Mouse (Mus musculus) common myeloid progenitor, adult 5-6 weeks (primary cell): ENCODE measurements around the gene Gm136. TPM values are rescaled to one million over a fixed set of nuclear protein-coding genes. Genes with fewer than 3 reads are reported as not detected.
"Not testable (repeated sequence)": the region's sequence is repeated elsewhere in the genome, so short reads cannot be mapped to it uniquely, and the experiment has no call there.

Experiments
- ATAC-seq: replicated peaks from 2 replicates; pipeline ENCODE4 v1.8.0; 2016; ENCODE audit warnings: low read depth, mild to moderate bottlenecking, moderate TSS enrichment, inconsistent platforms; ENCODE audit not compliant: poor library complexity, severe bottlenecking
- total RNA-seq: library from RNA; stranded (forward); fragments of 200-1000, 187-1606 nt; gene quantifications from 2 replicates; pipeline ENCODE4 v1.2.3, GENCODE M21; 2017

Gene Gm136
- total RNA-seq: not detected in 2 replicates

GRCm38 (mm10) chr4:34756163-34756562 is at the start of gene Gm136:
Gene Gm136, minus strand, starts transcription at chr4:34756263.
- no peak for ATAC-seq

- ATAC-seq: no peak
These were observed 45.3 kb upstream of the Gm136 start for GRCm38 (mm10) chr4:34801166-34802034.

DNA sequence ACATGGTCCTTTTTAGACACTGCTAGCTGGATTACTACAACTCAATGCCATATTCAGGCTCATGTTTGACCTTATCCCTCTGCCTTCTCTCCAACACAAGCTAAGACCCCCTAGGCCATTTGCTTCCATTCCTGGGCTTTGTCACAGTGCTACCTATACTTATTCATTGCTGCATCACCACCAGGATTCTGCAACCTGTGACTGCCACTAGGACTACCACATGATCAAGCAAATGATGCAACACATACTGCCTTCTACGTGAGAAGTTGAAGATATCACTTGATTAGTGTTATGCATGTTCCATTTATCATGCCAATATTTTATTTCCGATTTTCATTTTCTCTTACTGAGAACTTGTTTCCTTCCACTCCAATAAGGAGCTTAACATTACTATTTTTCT is 41.9 kb upstream of the Gm136 start:
- no peak for ATAC-seq

- no peak for ATAC-seq
These were observed 41.4 kb upstream of the Gm136 start for GRCm38 (mm10) chr4:34797294-34797983.

GRCm38 (mm10) chr4:34796294-34796693 is 40.2 kb upstream of the Gm136 start:
- no peak for ATAC-seq

GRCm38 (mm10) chr4:34786476-34786875 is 30.4 kb upstream of the Gm136 start:
- no peak for ATAC-seq

- ATAC-seq: no peak
These were observed 29.6 kb upstream of the Gm136 start for GRCm38 (mm10) chr4:34785646-34786045.

DNA sequence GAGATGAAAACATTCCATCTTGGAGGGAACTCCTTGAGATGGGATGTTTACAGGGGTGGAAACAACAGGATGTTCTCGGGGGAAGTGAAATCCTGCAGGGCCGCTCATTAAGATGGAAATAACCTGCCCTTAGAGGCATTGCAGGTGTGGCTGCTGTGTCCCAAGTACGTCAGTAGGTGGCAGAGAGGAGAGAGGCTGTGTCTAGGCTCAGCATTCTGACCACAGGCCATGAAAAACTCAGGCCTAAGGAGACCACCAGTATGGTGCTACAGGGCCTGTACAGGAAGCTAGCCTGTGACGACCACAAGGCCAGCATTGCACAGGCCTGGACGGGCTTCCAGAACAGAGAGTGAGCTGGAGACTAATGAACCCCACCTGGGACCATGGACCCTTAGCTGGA is 28.8 kb upstream of the Gm136 start:
- 0 out of 2 replicates have a peak, but pooled peaks have one; percentile 11 for ATAC-seq

GRCm38 (mm10) chr4:34782730-34783129 is 26.7 kb upstream of the Gm136 start:
- ATAC-seq: no peak

DNA sequence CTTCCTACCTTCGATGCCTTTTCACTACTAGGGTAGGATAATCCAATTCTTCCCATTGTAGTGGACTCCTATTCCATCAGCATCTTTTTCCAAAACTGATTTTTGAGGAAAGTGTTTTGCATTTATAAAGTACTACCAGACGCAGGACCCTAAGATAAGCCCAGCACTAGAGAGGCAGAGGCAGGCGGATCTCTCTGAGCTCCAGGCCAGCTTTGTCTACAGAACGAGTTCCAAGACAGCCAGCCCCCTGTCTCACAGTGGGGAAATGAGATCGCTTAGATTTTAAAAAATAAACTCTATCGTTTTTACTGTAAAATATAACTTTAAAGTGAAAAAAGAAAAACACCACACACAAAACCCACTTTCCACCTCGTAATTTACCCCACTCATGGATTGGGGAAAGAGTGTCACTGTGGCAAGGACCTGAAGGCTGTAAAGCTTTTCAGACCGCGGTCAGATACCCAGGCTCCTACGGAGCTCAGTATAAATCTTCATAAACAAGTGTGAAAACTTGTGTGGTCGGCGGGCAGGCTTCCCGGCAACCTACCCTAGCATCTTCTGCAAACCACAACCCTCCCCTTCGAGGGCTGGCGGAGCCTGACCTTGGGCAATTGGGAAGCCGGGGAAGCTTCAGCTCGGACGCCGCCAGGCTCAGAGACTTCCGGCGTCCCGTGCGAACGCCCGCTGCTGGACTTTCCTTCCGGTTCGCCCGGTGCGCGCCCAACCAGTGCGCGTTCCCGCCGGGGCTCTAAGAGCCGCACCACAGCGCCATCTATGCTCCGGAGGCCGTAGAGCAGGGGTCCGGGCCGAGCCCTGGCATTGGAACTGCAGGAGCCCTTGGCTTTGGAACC is 21.8 kb upstream of the Gm136 start, which contains the start of gene Smim8:
Gene Smim8, minus strand, starts transcription at position 747 of the 851 bp plus-strand sequence.
- ATAC-seq: peak; percentile 98

DNA sequence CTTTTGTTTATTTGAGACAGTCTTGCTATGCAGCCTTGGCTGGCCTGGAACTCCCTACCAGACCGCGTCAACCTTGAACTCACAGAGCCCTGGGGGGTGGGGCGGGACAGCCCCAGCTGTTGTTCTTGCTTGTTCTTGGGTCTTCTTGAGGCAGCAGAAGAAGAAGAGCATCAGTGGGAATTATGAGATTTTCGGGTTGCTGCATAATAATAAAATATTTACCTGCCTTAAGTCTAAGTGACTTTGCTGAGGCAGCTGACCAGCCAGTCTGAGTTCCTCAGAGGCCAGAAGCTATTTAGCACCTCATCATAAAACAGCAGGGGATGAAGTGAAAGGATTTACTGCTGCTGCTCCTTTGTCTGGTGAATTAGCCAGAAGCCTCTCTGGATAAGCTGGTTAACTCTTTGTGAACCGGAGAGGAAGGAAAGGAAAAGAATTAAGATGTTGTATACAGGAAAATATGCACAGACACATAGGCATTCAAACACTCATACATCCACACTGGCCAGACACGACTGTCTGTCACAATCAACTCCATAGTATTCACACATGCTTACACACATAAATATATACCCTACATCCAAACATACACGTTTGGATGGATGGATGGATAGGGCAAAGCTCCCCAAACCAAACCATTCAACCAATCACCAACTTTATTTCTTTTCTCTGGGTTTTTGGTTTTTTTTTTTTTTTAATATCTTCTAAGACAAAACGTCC is 15.7 kb upstream of the Gm136 start:
- ATAC-seq: no peak

GRCm38 (mm10) chr4:34749236-34749635 is 6.8 kb downstream of the Gm136 start:
- no peak for ATAC-seq

DNA sequence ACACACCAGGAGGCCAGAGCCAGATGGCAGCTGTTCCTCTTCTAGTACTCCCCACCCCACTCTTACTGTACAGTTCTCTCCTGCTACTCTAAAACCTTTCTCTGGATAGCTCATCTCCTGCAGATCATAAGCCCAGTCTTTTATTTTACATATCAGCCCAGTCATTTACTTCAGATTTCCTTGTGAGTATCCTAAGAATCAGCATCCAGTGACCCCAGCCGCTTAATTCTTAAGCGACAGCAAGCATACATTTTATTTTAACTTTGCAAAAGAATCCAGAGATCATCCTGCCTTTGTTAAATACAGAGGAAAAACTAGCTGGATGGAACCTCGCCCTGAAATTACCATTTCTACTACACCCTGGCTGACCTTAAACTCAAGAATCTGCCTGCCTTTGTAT is 21.6 kb downstream of the Gm136 start:
- ATAC-seq: no peak

GRCm38 (mm10) chr4:34733415-34733814 is 22.6 kb downstream of the Gm136 start:
- ATAC-seq: not testable (repeated sequence)

GRCm38 (mm10) chr4:34729851-34730341 is 26.2 kb downstream of the Gm136 start, which contains the start of gene Cfap206:
Gene Cfap206, minus strand, starts transcription at chr4:34730206.
- ATAC-seq: peak; percentile 99

GRCm38 (mm10) chr4:34725710-34726109 is 30.4 kb downstream of the Gm136 start:
- ATAC-seq: not testable (repeated sequence)

- no peak for ATAC-seq
These were observed 31.8 kb downstream of the Gm136 start for GRCm38 (mm10) chr4:34724306-34724705.

DNA sequence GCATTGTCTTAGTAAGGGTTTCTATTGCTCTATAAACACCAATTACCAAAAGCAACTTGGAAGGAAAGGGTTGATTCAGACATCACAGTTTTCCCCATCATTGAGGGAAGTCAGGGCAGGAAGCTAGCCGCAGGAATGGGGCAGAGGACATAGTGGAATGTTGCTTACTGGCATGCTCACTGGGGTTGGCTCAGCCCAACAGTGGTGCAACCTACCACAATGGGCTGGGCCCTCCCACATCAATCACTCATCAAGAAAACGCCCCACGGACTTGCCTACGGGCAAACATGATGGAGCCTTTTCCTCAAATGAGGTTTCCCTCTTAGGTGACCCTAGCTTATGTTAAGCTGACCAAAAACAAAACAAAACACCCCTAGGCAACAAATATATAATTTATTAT is 32.9 kb downstream of the Gm136 start:
- ATAC-seq: no peak

DNA sequence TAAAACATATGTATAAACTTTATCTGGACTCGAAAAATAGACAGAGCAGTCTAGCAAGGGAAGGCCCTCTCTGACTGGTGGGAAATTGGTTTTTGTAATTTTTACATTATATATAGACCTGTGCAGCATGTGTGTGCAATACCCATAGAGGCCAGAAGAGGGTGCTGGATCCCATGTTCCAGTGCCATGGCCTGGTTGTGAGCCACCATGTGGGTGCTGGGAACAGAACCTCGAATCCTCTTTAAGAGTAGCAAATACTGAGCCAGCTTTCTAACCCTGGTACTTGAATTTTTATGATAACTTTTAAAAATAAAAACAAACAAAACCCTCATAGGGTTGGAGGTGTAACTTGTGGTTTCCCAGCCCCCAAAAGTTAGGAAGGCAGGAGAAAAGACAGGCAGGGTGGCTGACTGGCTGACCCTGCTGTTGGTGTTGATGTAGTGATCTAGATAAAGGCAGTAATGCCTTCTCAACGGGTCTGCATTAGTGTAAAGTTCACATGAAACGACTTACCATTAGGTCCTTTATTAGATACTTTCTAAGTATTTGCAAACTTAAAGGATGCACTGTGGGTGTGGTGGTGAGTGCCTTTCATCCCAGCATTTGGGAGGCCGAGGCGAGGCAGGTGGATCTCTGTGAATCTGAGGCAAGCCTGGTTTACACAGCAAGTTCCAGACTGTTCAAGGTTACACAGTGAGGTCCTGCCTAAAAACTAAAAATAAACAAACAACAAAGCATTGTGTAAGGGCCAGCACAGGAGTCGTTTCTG is 35.8 kb downstream of the Gm136 start:
- ATAC-seq: no peak
